Mouse (Mus musculus): ENCODE measurements around the gene Gm21698. TPM values are rescaled to one million over a fixed set of nuclear protein-coding genes. Genes with fewer than 3 reads are reported as not detected.
"Not testable (repeated sequence)": the region's sequence is repeated elsewhere in the genome, so short reads cannot be mapped to it uniquely, and the experiment has no call there.

Gene Gm21698
- 0.15 and 0.32 TPM in 2 replicates for polyA plus RNA-seq (2014; fragmentation: Nextera tagmentation; extraction: Ambion mirVana)

GRCm38 (mm10) chr5:25988550-25988949 lies at the start of gene Gm21698:
Gene Gm21698 (minus strand): TSS chr5:25988650.
- H3K27me3 ChIP-seq (ENCODE audit: control insufficient read depth, insufficient read depth, low read length); H3K9me3 ChIP-seq (ENCODE audit: control insufficient read depth, low read depth, low read length); H3K4me2 ChIP-seq (replicated peaks; ENCODE audit: low read depth, low read length); H3K4me1 ChIP-seq (ENCODE audit: control insufficient read depth, insufficient read depth, low read length); H3K27ac ChIP-seq (ENCODE audit: low read length); H3K4me3 ChIP-seq (ENCODE audit: low read depth, low read length); H3K9ac ChIP-seq (replicated peaks; ENCODE audit: low read depth, low read length); ATAC-seq (ENCODE audit: insufficient number of reproducible peaks, insufficient read depth, low FRiP score, low read depth); H3K36me3 ChIP-seq (ENCODE audit: control insufficient read depth, insufficient read depth, low read length): not testable (repeated sequence)
- WGBS: no CpG with 5 or more reads among the region's 3 CpGs

GRCm38 (mm10) chr5:26022816-26023215 lies 34.4 kb upstream of the Gm21698 start, which contains the start of gene Gm5862:
Gene Gm5862 (minus strand): TSS chr5:26022916.
- H3K27ac ChIP-seq (ENCODE audit: low read length); ATAC-seq (ENCODE audit: insufficient number of reproducible peaks, insufficient read depth, low FRiP score, low read depth); H3K4me2 ChIP-seq (replicated peaks; ENCODE audit: low read depth, low read length); H3K27me3 ChIP-seq (ENCODE audit: control insufficient read depth, insufficient read depth, low read length); H3K4me3 ChIP-seq (ENCODE audit: low read depth, low read length); H3K36me3 ChIP-seq (ENCODE audit: control insufficient read depth, insufficient read depth, low read length); H3K9ac ChIP-seq (replicated peaks; ENCODE audit: low read depth, low read length); H3K4me1 ChIP-seq (ENCODE audit: control insufficient read depth, insufficient read depth, low read length); H3K9me3 ChIP-seq (ENCODE audit: control insufficient read depth, low read depth, low read length): not testable (repeated sequence)
- no CpG with 5 or more reads among the region's 3 CpGs for WGBS

GRCm38 (mm10) chr5:26007697-26008096 lies 19.2 kb upstream of the Gm21698 start:
- not testable (repeated sequence) for H3K9me3 ChIP-seq (ENCODE audit: control insufficient read depth, low read depth, low read length); H3K27ac ChIP-seq (ENCODE audit: low read length); H3K27me3 ChIP-seq (ENCODE audit: control insufficient read depth, insufficient read depth, low read length); H3K36me3 ChIP-seq (ENCODE audit: control insufficient read depth, insufficient read depth, low read length); H3K4me3 ChIP-seq (ENCODE audit: low read depth, low read length); H3K4me1 ChIP-seq (ENCODE audit: control insufficient read depth, insufficient read depth, low read length); H3K9ac ChIP-seq (replicated peaks; ENCODE audit: low read depth, low read length); H3K4me2 ChIP-seq (replicated peaks; ENCODE audit: low read depth, low read length)
- 67% methylated on average over 6 of the region's 7 CpGs for WGBS
- ATAC-seq (ENCODE audit: insufficient number of reproducible peaks, insufficient read depth, low FRiP score, low read depth): peak; percentile 23; the same call in 1 of the 2 replicates

- peak overlapping the region; percentile 5 for H3K4me3 ChIP-seq (ENCODE audit: low read depth, low read length)
- H3K27me3 ChIP-seq (ENCODE audit: control insufficient read depth, insufficient read depth, low read length); H3K36me3 ChIP-seq (ENCODE audit: control insufficient read depth, insufficient read depth, low read length); H3K9me3 ChIP-seq (ENCODE audit: control insufficient read depth, low read depth, low read length); H3K27ac ChIP-seq (ENCODE audit: low read length); H3K4me1 ChIP-seq (ENCODE audit: control insufficient read depth, insufficient read depth, low read length); H3K9ac ChIP-seq (replicated peaks; ENCODE audit: low read depth, low read length): not testable (repeated sequence)
- 15% methylated on average over 44 of the region's 45 CpGs for WGBS
- H3K4me2 ChIP-seq (replicated peaks; ENCODE audit: low read depth, low read length): peak overlapping the region; percentile 35
- peak; percentile 71 for ATAC-seq (ENCODE audit: insufficient number of reproducible peaks, insufficient read depth, low FRiP score, low read depth)
Observed at GRCm38 (mm10) chr5:26006937-26007695, 18.7 kb upstream of the Gm21698 start.

GRCm38 (mm10) chr5:26004698-26005097 lies 16.2 kb upstream of the Gm21698 start, which contains the start of gene Gm1979:
Gene Gm1979 (minus strand): TSS chr5:26004798.
- H3K4me3 ChIP-seq (ENCODE audit: low read depth, low read length); H3K27ac ChIP-seq (ENCODE audit: low read length); H3K9me3 ChIP-seq (ENCODE audit: control insufficient read depth, low read depth, low read length); H3K36me3 ChIP-seq (ENCODE audit: control insufficient read depth, insufficient read depth, low read length); H3K4me2 ChIP-seq (replicated peaks; ENCODE audit: low read depth, low read length); H3K4me1 ChIP-seq (ENCODE audit: control insufficient read depth, insufficient read depth, low read length); ATAC-seq (ENCODE audit: insufficient number of reproducible peaks, insufficient read depth, low FRiP score, low read depth); H3K27me3 ChIP-seq (ENCODE audit: control insufficient read depth, insufficient read depth, low read length); H3K9ac ChIP-seq (replicated peaks; ENCODE audit: low read depth, low read length): not testable (repeated sequence)
- WGBS: 82% methylated on average over 1 of the region's 2 CpGs

- ATAC-seq (ENCODE audit: insufficient number of reproducible peaks, insufficient read depth, low FRiP score, low read depth): not testable (repeated sequence)
- WGBS: no CpG with 5 or more reads among the region's 2 CpGs
Observed at GRCm38 (mm10) chr5:25972563-25972962, 15.9 kb downstream of the Gm21698 start, which contains the start of gene Gm21680. Gene Gm21680 (minus strand): TSS chr5:25972663.

GRCm38 (mm10) chr5:25957050-25957449 lies 31.4 kb downstream of the Gm21698 start:
- H3K9ac ChIP-seq (replicated peaks; ENCODE audit: low read depth, low read length); H3K27me3 ChIP-seq (ENCODE audit: control insufficient read depth, insufficient read depth, low read length); H3K36me3 ChIP-seq (ENCODE audit: control insufficient read depth, insufficient read depth, low read length); H3K4me1 ChIP-seq (ENCODE audit: control insufficient read depth, insufficient read depth, low read length); ATAC-seq (ENCODE audit: insufficient number of reproducible peaks, insufficient read depth, low FRiP score, low read depth); H3K9me3 ChIP-seq (ENCODE audit: control insufficient read depth, low read depth, low read length); H3K27ac ChIP-seq (ENCODE audit: low read length); H3K4me3 ChIP-seq (ENCODE audit: low read depth, low read length): not testable (repeated sequence)
- peak overlapping the region; percentile 26 for H3K4me2 ChIP-seq (replicated peaks; ENCODE audit: low read depth, low read length)
- 50% methylated on average over 16 of the region's 17 CpGs for WGBS

More at GRCm38 (mm10) chr5:25972563-25972962, 15.9 kb downstream of the Gm21698 start, which contains the start of gene Gm21680:
- not testable (repeated sequence) for H3K4me1 ChIP-seq (ENCODE audit: control insufficient read depth, insufficient read depth, low read length); H3K4me2 ChIP-seq (replicated peaks; ENCODE audit: low read depth, low read length); H3K36me3 ChIP-seq (ENCODE audit: control insufficient read depth, insufficient read depth, low read length); H3K9me3 ChIP-seq (ENCODE audit: control insufficient read depth, low read depth, low read length); H3K4me3 ChIP-seq (ENCODE audit: low read depth, low read length); H3K27ac ChIP-seq (ENCODE audit: low read length); H3K9ac ChIP-seq (replicated peaks; ENCODE audit: low read depth, low read length); H3K27me3 ChIP-seq (ENCODE audit: control insufficient read depth, insufficient read depth, low read length)

GRCm38 (mm10) chr5:25956611-25957010 lies 31.8 kb downstream of the Gm21698 start:
- not testable (repeated sequence) for H3K9ac ChIP-seq (replicated peaks; ENCODE audit: low read depth, low read length); ATAC-seq (ENCODE audit: insufficient number of reproducible peaks, insufficient read depth, low FRiP score, low read depth); H3K27ac ChIP-seq (ENCODE audit: low read length); H3K4me1 ChIP-seq (ENCODE audit: control insufficient read depth, insufficient read depth, low read length); H3K27me3 ChIP-seq (ENCODE audit: control insufficient read depth, insufficient read depth, low read length); H3K36me3 ChIP-seq (ENCODE audit: control insufficient read depth, insufficient read depth, low read length); H3K9me3 ChIP-seq (ENCODE audit: control insufficient read depth, low read depth, low read length); H3K4me3 ChIP-seq (ENCODE audit: low read depth, low read length)
- 19% methylated on average over 31 of the region's 32 CpGs for WGBS
- peak overlapping the region; percentile 26 for H3K4me2 ChIP-seq (replicated peaks; ENCODE audit: low read depth, low read length)

All from stomach, embryonic 14.5 days (tissue).